Mouse (Mus musculus) liver, adult 2 months (tissue): ENCODE data around the gene Zfp341. TPM values are rescaled to one million over a fixed set of nuclear protein-coding genes. Genes with fewer than 3 reads are reported as not detected.

Experiments used
- DNase-seq: peaks from one replicate; pipeline ENCODE4 v3.0.0-alpha.2; 2011; ENCODE audit warnings: low read depth, low spot score; ENCODE audit errors: extremely low read depth
- H3K27ac ChIP-seq: fragments of 200-500 bp; replicated peaks from 2 replicates; pipeline ENCODE4 v1.5.1; 2012; ENCODE audit warnings: low read depth, mild to moderate bottlenecking, control low read depth, inconsistent platforms, low read length; ENCODE audit not compliant: insufficient read depth
- H3K27me3 ChIP-seq: fragments of 200-500 bp; 2 replicates; pipeline ENCODE4 v1.6.1; 2012; ENCODE audit warnings: mild to moderate bottlenecking, moderate library complexity, low read length, inconsistent platforms; ENCODE audit not compliant: control insufficient read depth, insufficient read depth
- H3K36me3 ChIP-seq: fragments of 200-500 bp; 2 replicates; pipeline ENCODE4 v1.6.1; 2012; ENCODE audit warnings: low read length, inconsistent platforms; ENCODE audit not compliant: control insufficient read depth, insufficient read depth
- H3K4me1 ChIP-seq: fragments of 200-500 bp; 2 replicates; pipeline ENCODE4 v1.6.1; 2011; ENCODE audit warnings: low read length; ENCODE audit not compliant: control insufficient read depth, insufficient read depth
- H3K4me3 ChIP-seq: fragments of 200-500 bp; 2 replicates; pipeline ENCODE4 v1.5.1; 2011; ENCODE audit warnings: low read depth, mild to moderate bottlenecking, control low read depth, low read length, moderate library complexity; ENCODE audit not compliant: insufficient read depth
- H3K79me2 ChIP-seq: fragments of 200-500 bp; 2 replicates; pipeline ENCODE4 v1.6.1; 2012; ENCODE audit warnings: inconsistent platforms, mild to moderate bottlenecking, low read length, moderate library complexity; ENCODE audit not compliant: control insufficient read depth, insufficient read depth
- H3K9ac ChIP-seq: fragments of 200-500 bp; 2 replicates; pipeline ENCODE4 v1.6.1; 2012; ENCODE audit warnings: low read depth, mild to moderate bottlenecking, control low read depth, inconsistent platforms, low read length
- CTCF ChIP-seq: fragments of 200-500 bp; IDR thresholded peaks from 2 replicates; pipeline ENCODE4 v1.5.1; 2011; ENCODE audit warnings: low read depth, low read length, control low read depth
- POLR2A ChIP-seq: fragments of 200-500 bp; IDR thresholded peaks from 2 replicates; pipeline ENCODE4 v1.6.1; 2011; ENCODE audit warnings: low read length, control low read depth; ENCODE audit not compliant: insufficient read depth; ENCODE audit errors: extremely low read depth
- WGBS: fragments of 180-500 bp; shearing (Covaris S2); methylation state at CpG from one replicate; pipeline ENCODE4 v1.1.7; 2018; 5-methylcytosine and 5-hydroxymethylcytosine counted together
- polyA plus RNA-seq: library from polyadenylated mRNA; depleted of rRNA; stranded (reverse); fragments of >200 nt; gene quantifications from 2 replicates; pipeline ENCODE4 v1.2.3, GENCODE M21; 2012
- total RNA-seq: library from RNA; depleted of rRNA; stranded (reverse); fragments of >200 nt; gene quantifications from 2 replicates; pipeline ENCODE4 v1.2.3, GENCODE M21; 2014

The Zfp341 gene
- total and polyA plus RNA-seq, 2 experiments, result 0.18 to 3.2 TPM

GRCm38 (mm10) chr2:154676653-154677609 is 63.8 kb downstream of the Zfp341 start:
- TF ChIP-seq POLR2A (no peak), CTCF (peak; percentile 20; the same call in 1 of the 2 replicates)
- Histone ChIP-seq H3K9ac (peak overlapping the region; percentile 20), H3K36me3 (no peaks in the 10 kb centered on the region), H3K27ac (peak overlapping the region; percentile 41), H3K4me1 (peaks cover 9% of the 10 kb centered on the region), H3K79me2 (peaks cover 42% of the 10 kb centered on the region; the same call in 1 of the 2 replicates), H3K4me3 (no peak overlapping the region; the same call in 1 of the 2 replicates), H3K27me3 (no peaks in the 10 kb centered on the region)
- peak; percentile 43 for DNase-seq
- WGBS, result 66% methylated on average over 19 of the region's 19 CpGs

- DNase-seq, result no peak
- peak overlapping the region; percentile 41 for H3K27ac ChIP-seq
Observed at GRCm38 (mm10) chr2:154677651-154678139, 64.6 kb downstream of the Zfp341 start.

GRCm38 (mm10) chr2:154678995-154679394 is 65.9 kb downstream of the Zfp341 start:
- Histone ChIP-seq H3K79me2 (peaks cover 35% of the 10 kb centered on the region; the same call in 1 of the 2 replicates), H3K36me3 (no peaks in the 10 kb centered on the region), H3K27ac (no peak overlapping the region), H3K4me3 (no peak overlapping the region), H3K27me3 (no peaks in the 10 kb centered on the region), H3K4me1 (peaks cover 9% of the 10 kb centered on the region), H3K9ac (no peak overlapping the region)
- WGBS, result 79% methylated on average over 3 of the region's 3 CpGs
- TF ChIP-seq CTCF (no peak), POLR2A (no peak)
- no peak for DNase-seq

More at GRCm38 (mm10) chr2:154677651-154678139, 64.6 kb downstream of the Zfp341 start:
- Histone ChIP-seq H3K9ac (peak overlapping the region; percentile 3; the same call in 1 of the 2 replicates), H3K79me2 (peaks cover 41% of the 10 kb centered on the region; the same call in 1 of the 2 replicates), H3K4me3 (no peak overlapping the region; the same call in none of the 2 replicates), H3K36me3 (no peaks in the 10 kb centered on the region), H3K4me1 (peaks cover 9% of the 10 kb centered on the region), H3K27me3 (no peaks in the 10 kb centered on the region)
- 64% methylated on average over 10 of the region's 10 CpGs for WGBS
- no peak for TF ChIP-seq POLR2A
- no peak for TF ChIP-seq CTCF

GRCm38 (mm10) chr2:154680337-154680736 is 67.2 kb downstream of the Zfp341 start:
- Histone ChIP-seq H3K4me3 (no peak overlapping the region), H3K4me1 (peaks cover 11% of the 10 kb centered on the region), H3K27me3 (no peaks in the 10 kb centered on the region), H3K79me2 (peaks cover 39% of the 10 kb centered on the region; the same call in 1 of the 2 replicates), H3K36me3 (no peaks in the 10 kb centered on the region), H3K27ac (no peak overlapping the region), H3K9ac (no peak overlapping the region)
- no peak for TF ChIP-seq CTCF
- no peak for TF ChIP-seq POLR2A
- DNase-seq, result no peak
- 91% methylated on average over 2 of the region's 2 CpGs for WGBS

- WGBS, result 91% methylated on average over 6 of the region's 6 CpGs
- Histone ChIP-seq H3K36me3 (no peaks in the 10 kb centered on the region), H3K4me1 (peaks cover 8% of the 10 kb centered on the region), H3K79me2 (peaks cover 41% of the 10 kb centered on the region; the same call in 1 of the 2 replicates), H3K27me3 (no peaks in the 10 kb centered on the region), H3K9ac (no peak overlapping the region), H3K27ac (no peak overlapping the region), H3K4me3 (no peak overlapping the region)
- TF ChIP-seq CTCF, result no peak
- no peak for TF ChIP-seq POLR2A
- DNase-seq, result no peak
Observed at GRCm38 (mm10) chr2:154680941-154681340, 67.8 kb downstream of the Zfp341 start.

- DNase-seq, result no peak
- Histone ChIP-seq H3K27me3 (no peaks in the 10 kb centered on the region), H3K79me2 (peaks cover 46% of the 10 kb centered on the region; the same call in 1 of the 2 replicates), H3K4me3 (no peak overlapping the region), H3K9ac (no peak overlapping the region), H3K4me1 (peaks cover 12% of the 10 kb centered on the region), H3K36me3 (no peaks in the 10 kb centered on the region), H3K27ac (no peak overlapping the region)
- TF ChIP-seq POLR2A (no peak), CTCF (no peak)
- 73% methylated on average over 1 of the region's 1 CpGs for WGBS
Observed at GRCm38 (mm10) chr2:154682712-154683111, 69.6 kb downstream of the Zfp341 start.
